Mouse (Mus musculus) limb, embryonic 13.5 days (tissue): ENCODE data around the gene Clrn3. TPM values are rescaled to one million over a fixed set of nuclear protein-coding genes. Genes with fewer than 3 reads are reported as not detected.
"Not testable (repeated sequence)": the region's sequence is repeated elsewhere in the genome, so short reads cannot be mapped to it uniquely, and the experiment has no call there.

Experiments
- ATAC-seq: fragments of 200-750 bp; cut with Nextera tagmentation; 2 replicates; pipeline ENCODE4 v1.8.0; 2017; ENCODE audit warnings: low read depth, moderate number of reproducible peaks, moderate TSS enrichment; ENCODE audit not compliant: low FRiP score
- H3K27ac ChIP-seq: fragments of 300-500 bp; sonication (generic); 2 replicates; pipeline ENCODE4 v1.5.1; 2015; ENCODE audit warnings: inconsistent platforms, mild to moderate bottlenecking, moderate library complexity
- H3K27me3 ChIP-seq: fragments of 300-500 bp; sonication (generic); 2 replicates; pipeline ENCODE4 v1.6.1; 2015; ENCODE audit warnings: mild to moderate bottlenecking, inconsistent platforms
- H3K36me3 ChIP-seq: fragments of 300-500 bp; sonication (generic); 2 replicates; pipeline ENCODE4 v1.6.1; 2015; ENCODE audit warnings: inconsistent platforms, mild to moderate bottlenecking, moderate library complexity
- H3K4me1 ChIP-seq: fragments of 300-500 bp; sonication (generic); 2 replicates; pipeline ENCODE4 v1.6.1; 2015; ENCODE audit warnings: inconsistent platforms
- H3K4me2 ChIP-seq: fragments of 300-500 bp; sonication (generic); replicated peaks from 2 replicates; pipeline ENCODE4 v1.6.1; 2015; ENCODE audit warnings: inconsistent platforms, mild to moderate bottlenecking, moderate library complexity
- H3K4me3 ChIP-seq: fragments of 300-500 bp; sonication (generic); 2 replicates; pipeline ENCODE4 v1.5.1; 2015; ENCODE audit warnings: moderate library complexity, mild to moderate bottlenecking, inconsistent platforms
- H3K9ac ChIP-seq: fragments of 300-500 bp; sonication (generic); 2 replicates; pipeline ENCODE4 v1.6.1; 2015; ENCODE audit warnings: mild to moderate bottlenecking, inconsistent platforms
- H3K9me3 ChIP-seq: fragments of 300-500 bp; sonication (generic); 2 replicates; pipeline ENCODE4 v1.6.1; 2016; ENCODE audit warnings: inconsistent platforms
- WGBS: fragments of 180-500 bp; shearing (Covaris S2); methylation state at CpG from one replicate; pipeline ENCODE4 v1.1.7; 2015; 5-methylcytosine and 5-hydroxymethylcytosine counted together
- polyA plus RNA-seq: library from polyadenylated mRNA; unstranded; fragments of >200 nt; fragmentation: Nextera tagmentation; extraction: Ambion mirVana; gene quantifications from 2 replicates; pipeline ENCODE4 v1.2.1, GENCODE M21; 2015

Gene Clrn3
- polyA plus RNA-seq, 1 experiment from 2014 or later, result not detected

DNA sequence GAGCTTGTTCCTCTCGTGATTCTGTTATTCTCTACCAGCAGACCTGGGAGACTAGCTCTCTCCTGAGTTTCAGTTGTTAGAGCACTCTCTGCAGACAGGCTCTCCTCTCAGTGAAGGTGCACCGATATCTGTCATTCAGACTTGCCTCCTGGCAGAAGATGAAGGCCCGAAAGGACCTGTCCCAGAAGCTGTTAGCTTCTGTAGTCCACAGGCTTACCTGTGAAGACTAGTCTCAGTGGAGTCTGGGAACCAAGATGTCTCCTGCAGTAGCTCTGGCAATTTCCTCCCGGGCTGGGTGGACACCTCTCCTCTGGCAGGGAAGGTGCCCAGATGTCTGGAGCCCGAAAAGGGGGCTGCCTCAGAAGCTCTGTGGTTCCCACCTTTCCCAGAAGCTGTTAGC, 21.9 kb downstream of the Clrn3 start:
- not testable (repeated sequence) for H3K9ac ChIP-seq, H3K4me2 ChIP-seq, H3K4me3 ChIP-seq, H3K27me3 ChIP-seq, H3K4me1 ChIP-seq, ATAC-seq, H3K36me3 ChIP-seq, H3K27ac ChIP-seq, H3K9me3 ChIP-seq
- WGBS, result 87% methylated on average over 5 of the region's 5 CpGs

DNA sequence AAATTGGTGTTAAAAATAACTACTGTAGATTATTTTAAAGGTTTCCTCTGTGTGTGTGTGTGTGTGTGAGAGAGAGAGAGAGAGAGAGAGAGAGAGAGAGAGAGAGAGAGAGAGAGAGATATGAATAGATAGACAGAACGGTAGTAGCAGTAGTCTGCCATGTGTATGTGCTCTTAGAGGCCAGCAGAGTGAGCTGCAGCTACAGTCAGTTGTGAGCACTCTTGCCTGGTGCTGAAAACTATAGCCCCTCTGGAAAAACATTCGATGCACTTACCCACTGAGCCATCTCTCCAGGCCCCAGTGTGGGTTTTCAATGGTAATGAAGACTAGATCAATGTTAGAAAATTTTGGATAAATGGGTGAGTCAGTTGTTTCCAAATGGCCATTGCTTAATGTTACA, 29.1 kb downstream of the Clrn3 start:
- no peak for ATAC-seq

DNA sequence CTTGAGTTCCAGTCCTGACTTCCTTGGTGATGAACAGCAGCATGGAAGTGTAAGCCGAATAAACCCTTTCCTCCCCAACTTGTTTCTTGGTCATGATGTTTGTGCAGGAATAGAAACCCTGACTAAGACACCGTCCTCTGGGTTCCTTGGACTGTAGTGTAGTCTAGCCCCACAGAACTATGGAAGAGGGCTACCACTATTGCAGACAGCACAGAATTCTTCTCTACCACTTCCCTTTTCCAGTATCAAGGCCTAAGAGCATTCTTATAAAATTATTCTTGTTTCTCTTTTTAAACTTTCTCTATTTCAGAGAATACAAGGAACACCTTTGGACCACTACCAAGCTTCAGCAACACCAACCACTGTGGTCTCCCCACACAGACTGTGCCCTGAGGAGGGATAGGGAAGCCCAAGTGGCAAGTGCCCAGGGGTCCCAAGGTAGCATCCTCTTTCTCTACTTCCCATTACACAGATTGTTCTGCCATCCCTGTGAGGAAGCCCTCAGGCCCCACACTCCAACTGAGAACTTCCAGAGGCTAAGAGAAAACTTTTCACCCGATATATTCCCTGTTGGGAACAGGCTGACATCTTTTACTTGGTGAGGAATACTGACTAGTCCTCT, 29.8 kb downstream of the Clrn3 start:
- no peaks in the 10 kb centered on the region for H3K27me3 ChIP-seq
- no peak overlapping the region for H3K4me2 ChIP-seq
- no peaks in the 10 kb centered on the region for H3K4me1 ChIP-seq
- no peak overlapping the region for H3K9ac ChIP-seq
- no peaks in the 10 kb centered on the region for H3K9me3 ChIP-seq
- H3K36me3 ChIP-seq, result no peaks in the 10 kb centered on the region
- 81% methylated on average over 3 of the region's 3 CpGs for WGBS
- H3K27ac ChIP-seq, result no peak overlapping the region
- no peak for ATAC-seq
- no peak overlapping the region for H3K4me3 ChIP-seq

More for the DNA sequence above, 29.1 kb downstream of the Clrn3 start:
- Histone ChIP-seq H3K4me3 (no peak overlapping the region), H3K4me1 (no peaks in the 10 kb centered on the region), H3K9ac (no peak overlapping the region), H3K27me3 (no peaks in the 10 kb centered on the region), H3K4me2 (no peak overlapping the region), H3K27ac (no peak overlapping the region), H3K9me3 (no peaks in the 10 kb centered on the region), H3K36me3 (no peaks in the 10 kb centered on the region)
- 57% methylated on average over 2 of the region's 2 CpGs for WGBS

DNA sequence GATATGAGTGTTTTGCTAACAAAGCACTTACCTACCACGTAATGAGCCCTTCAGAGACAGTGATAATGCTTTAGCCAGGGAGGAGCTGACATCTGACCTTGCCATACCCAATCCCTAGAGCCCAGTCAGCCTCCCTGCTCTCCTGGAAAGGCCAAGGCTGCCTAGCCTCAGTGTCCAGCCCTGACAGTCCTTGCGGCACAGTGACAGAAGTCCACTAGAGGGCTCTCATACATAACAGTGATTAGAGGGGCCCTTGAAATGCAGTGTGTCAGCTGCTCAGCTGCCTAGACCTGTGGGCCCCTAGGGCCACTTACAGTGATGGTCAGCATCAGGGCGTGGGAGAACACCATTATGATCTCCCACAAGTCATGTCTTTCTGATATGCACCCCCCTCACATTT, 33.2 kb downstream of the Clrn3 start:
- no peaks in the 10 kb centered on the region for H3K4me1 ChIP-seq
- no peaks in the 10 kb centered on the region for H3K36me3 ChIP-seq
- 43% methylated on average over 3 of the region's 3 CpGs for WGBS
- no peak overlapping the region for H3K4me2 ChIP-seq
- no peak overlapping the region for H3K4me3 ChIP-seq
- no peaks in the 10 kb centered on the region for H3K27me3 ChIP-seq
- H3K9ac ChIP-seq, result no peak overlapping the region
- ATAC-seq, result no peak
- no peak overlapping the region for H3K27ac ChIP-seq
- no peaks in the 10 kb centered on the region for H3K9me3 ChIP-seq

DNA sequence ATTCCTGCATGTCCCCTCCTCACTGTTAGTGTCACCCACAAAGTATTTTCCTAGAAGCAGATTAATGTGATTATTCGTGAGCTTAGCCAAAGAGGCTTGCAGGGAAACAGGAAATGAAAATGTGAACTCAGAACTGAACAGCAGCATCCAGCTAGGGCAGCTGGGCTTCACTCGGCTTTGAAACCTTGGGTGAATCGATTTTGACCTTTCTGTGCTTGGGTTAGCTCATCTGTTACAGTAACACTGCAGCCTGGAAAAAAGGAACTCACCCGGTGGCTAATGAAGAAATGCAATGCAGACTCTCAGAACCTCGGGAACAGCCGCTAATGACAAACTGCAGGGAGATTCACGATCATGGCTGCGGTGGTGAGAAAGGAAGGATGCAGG, 38.0 kb downstream of the Clrn3 start:
- H3K9me3 ChIP-seq, result no peaks in the 10 kb centered on the region
- H3K4me1 ChIP-seq, result peaks cover 10% of the 10 kb centered on the region; the same call in 1 of the 2 replicates
- H3K27ac ChIP-seq, result no peak overlapping the region
- H3K9ac ChIP-seq, result no peak overlapping the region
- no peak overlapping the region for H3K4me3 ChIP-seq
- H3K4me2 ChIP-seq, result no peak overlapping the region
- no peaks in the 10 kb centered on the region for H3K36me3 ChIP-seq
- no peak for ATAC-seq
- H3K27me3 ChIP-seq, result peaks cover 15% of the 10 kb centered on the region
- WGBS, result 47% methylated on average over 8 of the region's 8 CpGs

DNA sequence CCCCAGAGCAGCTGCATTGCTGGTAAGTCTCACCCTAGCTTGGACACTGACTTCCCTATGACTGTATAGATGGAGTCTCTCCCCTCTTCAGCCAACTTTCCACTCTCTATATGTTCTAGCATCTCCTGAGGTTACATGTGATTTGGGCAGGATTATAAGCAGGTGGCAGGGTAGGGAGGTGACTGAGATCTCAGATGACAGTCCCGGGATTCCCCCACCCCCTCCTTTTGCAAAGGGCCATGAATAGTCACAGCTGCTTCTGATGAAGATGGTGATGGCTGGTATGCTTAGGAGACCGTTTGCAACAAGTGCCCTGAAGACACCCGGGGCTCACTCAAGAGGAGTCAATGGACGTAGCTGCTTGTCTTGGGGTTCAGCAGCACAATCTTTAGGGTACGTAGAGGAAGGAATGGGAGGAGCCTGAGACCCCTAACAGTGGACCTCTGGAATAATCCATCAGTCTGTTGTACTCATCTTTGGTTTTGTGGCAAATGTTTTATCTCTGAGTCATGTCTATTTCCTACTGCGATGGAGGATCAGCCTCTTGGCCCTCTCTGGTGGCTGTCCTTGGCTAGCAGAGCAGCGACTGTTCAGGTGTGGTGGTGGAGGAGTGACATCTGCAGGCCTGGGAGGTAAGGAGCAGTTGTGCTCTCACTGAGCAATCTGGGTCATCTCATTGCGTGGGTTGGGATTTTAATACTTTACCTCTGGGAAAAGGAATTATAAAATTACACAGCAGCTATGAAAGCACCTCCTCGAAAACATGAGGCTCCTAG, 38.5 kb downstream of the Clrn3 start:
- ATAC-seq, result no peak
- Histone ChIP-seq H3K36me3 (no peaks in the 10 kb centered on the region), H3K4me3 (no peak overlapping the region), H3K27ac (no peak overlapping the region), H3K9ac (no peak overlapping the region), H3K9me3 (no peaks in the 10 kb centered on the region), H3K4me1 (peaks cover 15% of the 10 kb centered on the region), H3K27me3 (peaks cover 18% of the 10 kb centered on the region), H3K4me2 (no peak overlapping the region)
- WGBS, result 75% methylated on average over 9 of the region's 9 CpGs

DNA sequence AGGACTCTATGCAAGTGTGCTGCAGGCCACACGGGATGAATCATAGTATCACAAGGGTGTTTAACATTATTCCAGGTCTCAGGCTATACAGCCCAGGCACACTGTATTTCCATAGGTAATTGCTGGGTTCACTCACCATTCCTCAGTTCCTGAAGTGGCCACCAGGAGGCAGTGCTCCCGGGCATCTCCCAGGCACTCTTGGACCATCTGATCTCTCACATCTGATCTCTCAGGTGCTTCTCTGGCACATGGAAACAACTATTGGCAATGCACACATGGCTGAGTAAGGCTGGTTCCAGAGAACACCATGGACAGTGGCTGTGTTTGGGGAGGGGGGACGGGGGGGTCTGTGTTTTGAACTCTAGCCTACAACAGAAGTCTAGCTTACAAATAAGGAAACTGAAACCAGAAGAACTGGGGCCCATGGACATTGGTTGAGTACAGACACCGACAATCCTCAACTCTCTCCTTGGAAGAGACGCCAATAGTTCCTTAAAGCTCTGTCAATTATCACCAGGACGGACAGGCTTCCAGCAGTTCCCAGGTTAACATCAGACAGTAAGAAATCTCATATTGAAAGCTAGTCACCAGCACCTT, 40.1 kb downstream of the Clrn3 start:
- Histone ChIP-seq H3K9ac (no peak overlapping the region), H3K4me1 (peaks cover 16% of the 10 kb centered on the region), H3K36me3 (no peaks in the 10 kb centered on the region), H3K4me3 (no peak overlapping the region), H3K27ac (no peak overlapping the region), H3K4me2 (no peak overlapping the region), H3K9me3 (no peaks in the 10 kb centered on the region), H3K27me3 (peaks cover 29% of the 10 kb centered on the region)
- 71% methylated on average over 6 of the region's 6 CpGs for WGBS
- ATAC-seq, result no peak

DNA sequence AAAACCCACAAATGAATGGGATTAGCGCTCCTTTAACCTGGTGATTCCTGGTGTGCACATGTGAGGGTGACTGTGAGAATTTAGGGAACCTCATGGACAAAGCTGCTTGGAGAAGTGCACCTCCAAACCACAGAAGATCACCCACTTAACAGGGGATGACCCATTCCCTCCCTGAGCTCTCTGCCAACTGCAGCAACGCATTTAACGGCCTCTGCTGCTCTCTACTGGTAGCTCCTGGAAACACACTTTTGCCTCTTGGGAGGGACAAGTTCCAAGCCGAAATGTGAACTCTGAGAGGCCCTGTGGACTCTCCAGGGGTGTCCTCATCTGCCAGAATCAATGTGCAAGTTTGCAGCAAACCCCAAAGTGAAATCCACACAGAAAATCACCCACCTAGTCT, 41.0 kb downstream of the Clrn3 start:
- no peak overlapping the region for H3K27ac ChIP-seq
- H3K36me3 ChIP-seq, result no peaks in the 10 kb centered on the region
- H3K27me3 ChIP-seq, result peaks cover 29% of the 10 kb centered on the region
- peaks cover 16% of the 10 kb centered on the region for H3K4me1 ChIP-seq
- WGBS, result 21% methylated on average over 4 of the region's 4 CpGs
- H3K9ac ChIP-seq, result no peak overlapping the region
- ATAC-seq, result no peak
- H3K4me2 ChIP-seq, result no peak overlapping the region
- H3K9me3 ChIP-seq, result no peaks in the 10 kb centered on the region
- H3K4me3 ChIP-seq, result no peak overlapping the region

DNA sequence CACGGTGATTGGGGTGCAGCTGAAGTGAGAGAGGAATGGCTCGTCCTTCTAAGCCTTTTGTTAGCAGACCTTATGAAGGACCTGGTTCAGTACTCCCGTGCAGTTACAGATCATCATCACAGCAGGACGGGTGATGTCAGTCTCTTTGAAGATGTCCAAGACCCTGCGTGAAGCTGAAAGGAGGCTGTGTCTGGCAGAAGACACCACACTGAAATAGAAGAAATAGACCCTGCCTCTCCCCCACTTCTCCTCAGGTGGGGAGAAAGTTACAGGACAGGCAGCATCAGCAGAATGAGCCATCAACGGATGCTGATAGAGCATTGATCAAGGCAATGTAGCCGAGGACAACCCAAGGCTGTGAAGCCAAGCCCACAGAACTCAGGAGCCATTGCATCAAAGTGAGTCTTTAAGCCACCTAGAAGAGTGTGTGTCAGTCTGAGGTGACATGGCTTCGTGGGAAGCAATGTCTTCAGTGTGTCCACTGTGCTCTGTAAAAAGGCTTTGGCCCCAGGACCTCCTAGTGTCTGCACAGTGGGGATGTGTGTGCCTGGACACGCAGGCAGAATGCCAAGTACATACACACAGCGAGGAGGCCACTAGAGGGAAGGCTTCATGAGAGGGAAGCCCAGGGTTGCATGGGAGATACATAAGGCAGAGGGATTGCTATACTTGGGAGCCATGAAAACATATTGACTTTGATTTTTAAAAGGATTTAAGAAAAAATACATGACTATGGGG, 41.6 kb downstream of the Clrn3 start:
- no peaks in the 10 kb centered on the region for H3K36me3 ChIP-seq
- no peak overlapping the region for H3K27ac ChIP-seq
- peaks cover 16% of the 10 kb centered on the region for H3K4me1 ChIP-seq
- 51% methylated on average over 10 of the region's 10 CpGs for WGBS
- H3K27me3 ChIP-seq, result peaks cover 34% of the 10 kb centered on the region
- no peak overlapping the region for H3K9ac ChIP-seq
- no peak overlapping the region for H3K4me2 ChIP-seq
- H3K4me3 ChIP-seq, result no peak overlapping the region
- no peak for ATAC-seq
- H3K9me3 ChIP-seq, result no peaks in the 10 kb centered on the region

DNA sequence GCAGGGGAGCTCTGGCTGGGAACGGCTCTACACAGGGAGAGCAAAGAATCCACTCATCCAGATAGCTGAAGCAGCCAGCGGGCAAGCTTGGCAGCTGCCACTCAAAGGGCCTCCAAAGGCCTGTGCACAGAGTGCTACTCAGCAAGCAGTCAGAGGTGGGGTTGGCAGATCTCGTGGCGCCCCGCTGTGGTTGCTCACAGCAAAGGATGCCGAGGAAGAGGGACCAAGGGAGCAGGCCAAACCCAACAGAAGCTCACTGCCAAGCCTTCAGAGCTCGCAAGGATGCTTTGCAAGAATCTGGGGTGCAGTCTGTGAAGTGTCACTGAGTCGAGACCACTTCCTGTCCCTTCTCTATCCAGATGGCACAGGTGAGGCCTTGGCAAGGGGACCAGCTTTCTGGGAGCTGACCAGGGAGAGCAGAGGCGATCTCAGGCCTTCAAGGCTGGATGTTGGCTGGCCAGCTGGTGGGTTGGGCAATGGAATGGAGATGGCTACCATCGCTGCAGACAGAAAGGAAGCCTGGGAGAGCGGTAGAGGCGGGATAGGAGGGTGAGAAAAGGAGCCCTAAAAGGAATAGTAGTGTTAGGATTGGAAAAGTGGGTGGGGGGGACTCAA, 42.6 kb downstream of the Clrn3 start:
- Histone ChIP-seq H3K27ac (no peak overlapping the region), H3K4me3 (no peak overlapping the region), H3K4me2 (no peak overlapping the region), H3K9me3 (no peaks in the 10 kb centered on the region), H3K4me1 (peaks cover 16% of the 10 kb centered on the region), H3K36me3 (no peaks in the 10 kb centered on the region), H3K9ac (no peak overlapping the region), H3K27me3 (peaks cover 43% of the 10 kb centered on the region)
- WGBS, result 16% methylated on average over 12 of the region's 12 CpGs
- ATAC-seq, result 0 out of 2 replicates have a peak, but pooled peaks have one; percentile 15

DNA sequence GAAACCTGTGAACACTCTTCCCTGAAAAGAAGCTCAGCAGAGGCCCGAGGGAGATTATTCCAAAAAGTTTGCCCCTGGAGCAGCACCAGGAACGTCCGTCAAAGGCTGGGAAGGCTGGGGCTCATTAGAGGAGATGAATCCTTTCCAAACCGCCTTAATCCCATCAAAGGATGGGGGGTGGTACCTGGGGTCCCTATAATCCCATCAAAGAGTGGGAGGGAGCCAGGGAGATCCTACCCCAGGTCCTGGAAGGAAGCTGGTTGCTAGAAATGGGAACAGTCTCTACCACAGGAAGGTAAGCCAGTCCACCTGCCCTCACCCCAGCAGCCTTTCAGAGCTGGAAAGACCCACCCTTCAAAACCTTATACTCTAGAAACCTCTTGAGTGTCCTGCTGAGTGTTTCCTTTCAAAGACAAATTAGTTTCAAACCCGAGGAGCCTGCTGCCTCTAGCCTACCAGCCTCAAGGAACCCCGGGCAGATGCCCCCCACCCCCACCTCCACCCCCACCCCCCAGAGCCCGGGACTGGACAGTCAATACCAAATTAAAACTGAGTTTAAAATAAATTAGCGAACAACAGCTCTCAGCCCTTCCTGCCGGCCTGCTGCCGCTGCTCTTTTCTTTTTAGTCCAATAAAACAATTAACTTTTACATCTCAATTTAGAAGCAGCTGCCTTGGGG, 43.2 kb downstream of the Clrn3 start:
- 3% methylated on average over 10 of the region's 10 CpGs for WGBS
- Histone ChIP-seq H3K9ac (no peak overlapping the region), H3K4me3 (no peak overlapping the region), H3K27me3 (peaks cover 43% of the 10 kb centered on the region), H3K4me2 (no peak overlapping the region), H3K4me1 (peaks cover 16% of the 10 kb centered on the region), H3K27ac (no peak overlapping the region), H3K9me3 (no peaks in the 10 kb centered on the region), H3K36me3 (no peaks in the 10 kb centered on the region)
- no peak for ATAC-seq
